Mouse (Mus musculus): Measurements from ENCODE around the gene Stambp.

The Stambp gene

DNA sequence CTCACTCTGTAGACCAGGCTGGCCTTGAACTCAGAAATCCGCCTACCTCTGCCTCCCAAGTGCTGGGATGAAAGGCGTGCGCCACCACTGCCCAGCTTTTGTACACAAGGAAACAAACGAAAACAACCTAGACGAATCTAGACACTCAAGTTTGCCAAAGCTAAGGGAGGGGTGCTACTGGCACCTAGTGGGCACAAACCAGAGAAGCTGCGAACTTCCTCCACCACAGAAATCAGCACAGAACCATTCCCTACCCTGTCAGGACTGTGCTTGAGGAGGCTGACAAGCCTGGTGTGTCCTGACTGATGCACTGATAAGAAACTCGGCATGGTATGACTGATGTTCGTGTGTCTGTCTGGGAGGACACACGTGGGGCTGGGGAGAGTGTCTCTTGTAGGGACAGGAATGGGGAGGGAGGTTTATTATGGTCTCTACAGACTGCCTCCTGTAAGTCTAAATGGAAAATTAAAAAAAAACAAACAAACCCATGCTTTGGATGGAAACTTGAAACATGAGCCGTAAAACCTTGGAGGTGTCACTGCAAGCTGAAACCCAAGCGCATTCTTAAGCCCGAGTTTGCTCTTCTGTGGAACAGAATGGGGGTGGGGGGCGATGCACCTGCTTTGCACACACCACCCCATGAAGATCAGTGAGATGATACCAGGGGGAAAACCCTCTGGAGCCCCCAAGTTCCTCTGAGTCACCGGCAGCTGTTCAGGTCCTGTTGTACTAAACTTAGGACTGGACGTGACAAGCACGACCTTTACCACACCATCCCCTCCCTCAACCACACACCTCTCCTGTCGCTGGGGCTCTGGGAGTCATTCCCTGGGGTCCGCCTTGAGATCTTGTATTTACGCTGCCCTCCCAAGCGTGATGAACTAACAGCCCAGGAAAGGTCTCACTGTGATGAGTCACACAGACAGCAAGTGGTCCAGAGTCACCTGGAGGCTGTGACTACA is 3.3 kb downstream of the Stambp start:
- DNase-seq (ENCODE audit: low spot score in 2 of 2): no peak

DNA sequence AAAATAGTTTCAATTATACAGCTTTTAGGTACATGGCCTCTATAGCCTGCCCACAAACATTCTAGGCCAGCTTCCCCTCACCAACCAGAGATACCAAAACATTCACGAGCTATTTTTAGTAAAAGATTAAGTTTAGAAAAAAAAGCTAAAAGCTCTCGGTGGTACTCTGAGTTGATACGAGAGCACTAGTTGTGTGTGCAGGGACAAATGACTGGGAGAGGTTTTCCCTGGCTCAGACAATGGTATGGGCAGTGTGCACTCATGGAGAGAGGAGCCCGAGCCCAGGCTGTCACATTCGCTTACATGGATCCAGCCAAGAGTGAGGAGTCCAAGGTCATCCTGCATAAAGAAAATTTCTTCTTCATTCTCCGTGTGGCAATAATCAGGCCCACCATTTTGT is 16.6 kb downstream of the Stambp start:
- DNase-seq (ENCODE audit: low spot score in 2 of 2): no peak

DNA sequence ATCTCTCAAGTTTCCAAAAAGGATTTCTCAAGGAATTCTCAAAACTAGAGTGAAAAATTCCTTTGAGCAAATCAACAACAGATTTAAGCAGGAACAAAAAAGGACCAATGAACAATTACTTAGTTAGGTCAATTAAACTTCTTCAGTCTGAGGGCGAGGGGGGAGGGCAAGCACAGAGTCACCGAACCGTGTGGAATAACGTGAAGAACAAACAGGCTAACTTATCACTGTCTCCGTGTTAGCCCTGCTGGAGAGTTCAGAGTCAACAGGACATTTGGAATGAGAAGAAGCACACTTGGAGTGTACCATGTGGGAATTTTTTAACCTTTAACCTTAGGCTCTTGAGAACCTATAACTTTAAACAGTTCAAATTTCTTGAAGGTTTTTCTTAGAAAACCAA is 24.2 kb downstream of the Stambp start:
- DNase-seq (ENCODE audit: low spot score in 2 of 2): no peak

DNA sequence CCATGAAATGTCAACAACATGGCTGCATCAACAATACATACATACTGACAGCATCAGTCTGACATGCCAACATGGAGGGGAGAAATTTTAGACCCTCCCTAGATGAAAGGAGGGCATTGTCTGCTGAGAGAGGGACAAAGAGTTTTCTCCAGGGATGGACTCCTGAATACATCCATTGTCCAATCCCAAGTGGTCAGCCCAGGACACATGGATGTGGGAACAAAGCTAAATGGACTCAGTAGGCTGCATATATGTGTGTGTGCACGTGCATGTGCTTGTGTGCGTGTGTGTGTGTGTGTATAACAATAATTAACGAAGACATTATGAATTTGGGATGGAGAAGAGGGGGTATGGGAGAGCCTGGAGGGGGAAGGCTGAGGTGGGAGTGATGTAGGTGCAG is 26.8 kb downstream of the Stambp start:
- DNase-seq (ENCODE audit: low spot score in 2 of 2): no peak

DNA sequence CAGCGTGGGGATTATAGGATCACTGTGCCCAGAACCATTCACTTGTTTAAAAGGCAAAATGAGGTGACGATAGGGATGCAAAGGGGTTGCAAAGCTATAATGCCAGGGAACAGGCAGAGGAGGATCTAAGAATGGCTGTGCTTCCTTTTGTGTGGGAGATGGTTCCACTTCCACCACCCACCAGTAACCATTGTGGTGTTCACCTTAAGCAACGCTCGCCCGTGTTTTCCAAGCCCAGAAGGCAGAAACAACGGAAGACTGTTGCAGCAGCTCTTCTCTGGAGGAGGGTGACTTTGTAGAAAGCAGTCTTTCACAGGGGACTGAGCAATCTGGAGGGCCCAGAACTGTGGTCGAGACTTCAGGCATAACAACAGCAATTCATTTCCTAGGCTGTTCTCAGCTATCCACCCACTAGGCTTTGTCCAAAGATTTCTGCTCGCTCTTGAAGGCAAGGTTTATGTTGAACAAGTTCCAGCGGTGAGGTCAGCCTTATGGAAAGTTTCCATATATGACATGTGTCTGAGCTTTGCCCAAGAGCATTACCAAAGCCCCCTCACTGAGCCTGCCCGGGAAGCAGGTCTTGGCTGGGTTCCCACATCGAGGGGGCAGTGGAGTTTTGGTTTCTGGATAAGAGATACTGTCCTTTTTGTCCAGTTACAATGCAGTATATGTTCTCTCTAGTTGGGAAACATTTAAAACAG is 30.6 kb downstream of the Stambp start:
- DNase-seq (ENCODE audit: low spot score in 2 of 2): no peak

DNA sequence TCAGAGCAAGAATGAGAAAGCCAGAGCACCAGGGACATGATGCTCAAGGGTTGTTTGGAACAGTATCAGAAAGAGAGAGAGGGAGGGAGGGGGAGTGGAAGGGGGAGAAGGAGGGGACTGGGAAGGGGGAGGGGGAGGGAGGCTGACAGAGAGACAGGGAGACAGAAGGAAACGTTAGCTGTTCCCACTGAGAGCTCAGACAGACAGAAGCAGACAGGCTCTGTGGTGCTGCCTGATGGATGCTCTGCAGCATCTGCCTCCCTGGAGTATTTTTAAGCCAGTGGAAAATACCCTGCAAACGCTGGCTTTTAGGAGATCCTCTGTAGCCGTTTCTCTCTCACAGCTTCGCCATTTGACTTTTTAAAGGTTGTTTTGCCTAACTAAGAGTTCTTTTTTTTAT is 32.5 kb downstream of the Stambp start:
- no peak for DNase-seq (ENCODE audit: low spot score in 2 of 2)

DNA sequence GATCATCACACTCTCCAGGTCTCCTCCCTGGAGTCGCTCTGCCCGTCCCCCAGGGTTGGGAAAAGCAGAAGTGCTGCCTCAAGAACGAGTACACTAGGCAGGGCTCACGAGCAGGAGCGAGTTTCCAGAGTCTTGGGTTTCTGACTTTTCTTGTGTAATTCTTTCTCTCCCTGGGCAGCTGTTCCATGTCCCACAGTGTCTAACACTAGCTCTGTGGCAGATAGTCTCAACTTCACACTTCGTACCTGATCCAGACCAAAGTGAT is 35.8 kb downstream of the Stambp start:
- DNase-seq (ENCODE audit: low spot score in 2 of 2): no peak

DNA sequence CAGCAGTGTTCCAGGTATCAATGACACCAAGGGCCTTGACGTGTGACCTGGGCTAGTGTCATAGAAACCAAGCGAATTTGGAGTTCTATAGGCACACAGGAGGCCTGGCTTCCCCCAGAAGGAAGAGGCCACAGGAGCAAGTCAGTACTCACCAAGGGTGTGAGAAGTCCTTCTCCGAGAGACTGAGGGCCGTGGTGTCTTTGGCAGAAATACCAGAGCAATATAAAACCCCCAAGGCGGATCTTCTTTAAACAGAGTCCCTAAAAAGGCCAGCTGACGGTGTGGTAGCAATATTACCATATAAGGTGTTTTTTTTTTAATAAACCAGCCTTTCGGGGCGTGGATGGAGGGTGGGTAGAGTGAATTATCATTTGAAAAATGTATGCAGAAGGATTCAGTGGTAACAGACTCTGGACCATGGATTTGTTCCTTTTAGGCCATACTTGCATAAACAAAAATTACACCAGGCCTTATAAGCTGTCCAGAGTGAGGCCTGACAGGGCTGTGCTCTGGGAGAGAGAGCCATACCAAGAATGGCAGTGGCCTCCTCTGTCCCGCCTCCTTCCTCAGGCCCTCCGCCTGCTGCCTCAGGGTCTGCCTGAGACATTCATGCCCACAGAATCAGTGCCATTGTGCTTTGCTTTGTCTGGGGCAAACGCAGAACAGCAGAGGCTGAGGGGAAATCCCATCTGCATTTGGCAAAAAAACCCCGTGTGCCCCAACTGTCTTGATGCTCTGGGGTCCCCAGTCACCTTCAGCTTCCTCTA is 36.3 kb downstream of the Stambp start, which contains the start of gene Actg2:
Gene Actg2, minus strand, starts transcription at position 238 of the 767 bp plus-strand sequence.
- no peak for DNase-seq (ENCODE audit: low spot score in 2 of 2)

DNA sequence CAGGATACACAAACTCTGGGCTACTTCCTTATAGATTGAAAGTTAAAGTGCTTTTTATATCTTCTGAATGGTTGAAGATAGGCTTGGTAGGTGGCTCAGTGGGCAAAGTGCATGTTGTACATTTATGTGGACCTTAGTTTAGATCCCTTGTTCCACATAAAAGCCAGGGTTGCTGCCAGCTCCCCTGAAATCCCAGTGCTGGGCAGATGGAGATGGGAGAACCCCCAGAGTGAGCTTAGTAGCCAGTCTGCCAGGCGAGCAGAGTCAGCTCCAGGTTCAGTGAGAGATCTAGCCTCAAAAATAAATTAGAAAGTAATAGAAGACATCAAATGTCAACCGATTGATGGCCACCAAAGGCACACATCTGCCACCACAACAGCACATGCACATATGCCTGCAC is 39.9 kb downstream of the Stambp start:
- no peak for DNase-seq (ENCODE audit: low spot score in 2 of 2)

DNA sequence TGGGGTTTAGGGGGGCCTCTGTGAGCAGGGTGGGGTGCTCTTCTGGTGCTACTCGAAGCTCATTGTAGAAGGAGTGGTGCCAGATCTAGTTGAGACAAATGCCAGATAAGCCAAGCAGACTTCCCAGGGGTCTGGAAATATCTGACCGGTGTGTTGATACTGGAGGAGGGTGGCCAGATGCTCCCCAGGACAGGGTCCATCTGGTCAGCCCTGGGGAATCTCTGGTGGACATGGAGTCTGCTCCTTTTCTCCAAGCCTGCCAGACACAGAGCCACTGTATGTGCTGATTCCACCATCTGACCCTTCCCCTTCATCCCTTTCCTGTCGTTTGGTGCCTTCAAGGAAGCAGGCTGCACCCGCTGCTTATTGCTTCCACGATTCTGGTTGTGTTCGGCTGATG is 49.3 kb downstream of the Stambp start:
- no peak for DNase-seq (ENCODE audit: low spot score in 2 of 2)

DNA sequence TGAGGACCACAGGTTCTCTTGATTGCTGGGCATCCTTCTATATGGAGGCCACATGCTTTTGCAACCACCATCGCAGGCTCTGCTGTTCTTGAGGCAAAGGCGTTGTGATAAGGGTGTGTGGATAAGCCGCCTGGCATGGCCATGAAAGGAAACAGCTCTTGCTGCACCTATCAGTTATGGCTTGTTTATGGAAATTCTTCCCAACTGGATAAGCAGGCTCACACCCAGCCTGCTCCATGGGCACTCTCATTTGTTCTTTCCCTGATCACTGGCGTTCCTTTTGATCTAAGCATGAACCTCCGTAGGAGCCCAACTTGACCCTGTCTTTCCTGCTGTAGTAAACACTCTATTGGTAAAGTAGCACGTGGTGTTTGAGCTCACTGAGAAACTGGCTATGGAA is 50.7 kb downstream of the Stambp start:
- DNase-seq (ENCODE audit: low spot score in 2 of 2): no peak

DNA sequence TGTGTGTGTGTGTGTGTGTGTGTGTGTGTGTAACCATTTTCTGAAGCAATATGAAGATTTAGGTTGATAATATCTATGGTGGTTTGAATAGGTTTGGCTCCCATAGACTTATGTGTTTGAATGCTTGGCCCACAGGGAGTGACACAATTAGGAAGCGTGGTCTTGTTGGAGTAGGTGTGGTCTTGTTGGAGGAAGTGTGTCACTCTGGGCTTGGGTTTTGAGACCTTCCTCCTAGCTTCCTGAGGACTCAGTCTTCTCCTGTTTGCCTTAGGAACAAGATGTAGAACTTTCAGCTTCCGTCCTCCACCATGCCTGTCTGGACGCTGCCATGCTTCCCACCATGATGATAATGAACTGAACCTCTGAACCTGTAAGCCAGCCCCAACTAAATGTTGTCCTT is 53.9 kb downstream of the Stambp start:
- DNase-seq (ENCODE audit: low spot score in 2 of 2): no peak

DNA sequence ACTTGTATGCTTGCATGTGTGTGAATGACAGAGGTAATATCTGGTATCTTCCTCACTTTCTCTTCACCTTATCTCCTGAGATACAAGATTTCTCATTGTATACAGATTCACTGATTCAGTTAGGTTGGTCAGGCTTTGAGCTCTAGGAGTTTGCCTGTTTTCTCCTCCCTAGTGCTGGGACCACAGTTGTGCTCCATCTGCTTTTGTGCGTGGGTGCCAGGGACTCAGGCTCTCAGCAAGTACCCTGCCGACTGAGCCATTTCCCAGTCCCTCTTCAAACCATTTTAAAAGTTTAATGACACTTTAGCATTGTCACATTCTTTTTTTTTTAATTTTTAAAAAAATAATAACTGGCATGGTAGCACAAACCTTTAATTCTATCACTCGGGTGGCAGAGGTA is 57.4 kb downstream of the Stambp start:
- no peak for DNase-seq (ENCODE audit: low spot score in 2 of 2)

DNA sequence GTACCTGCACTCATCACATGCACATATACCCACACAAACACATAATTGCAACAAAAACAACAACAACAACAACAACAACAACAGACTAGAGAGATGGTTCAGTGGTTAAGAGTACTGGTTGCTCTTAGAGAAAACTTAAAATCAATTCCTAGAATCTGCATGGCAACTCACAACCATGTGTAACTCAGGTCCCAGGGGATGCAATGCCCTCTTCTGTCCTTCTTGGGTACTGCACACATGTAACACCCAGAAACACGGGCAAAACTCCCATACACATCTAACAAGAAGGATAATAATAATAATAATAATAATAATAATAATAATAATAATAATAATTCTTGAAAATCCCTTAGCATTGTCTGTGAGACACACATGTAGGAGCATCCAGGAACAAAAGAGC is 60.0 kb downstream of the Stambp start:
- peak; percentile 36 to 70 for DNase-seq (ENCODE audit: low spot score in 2 of 2)

DNA sequence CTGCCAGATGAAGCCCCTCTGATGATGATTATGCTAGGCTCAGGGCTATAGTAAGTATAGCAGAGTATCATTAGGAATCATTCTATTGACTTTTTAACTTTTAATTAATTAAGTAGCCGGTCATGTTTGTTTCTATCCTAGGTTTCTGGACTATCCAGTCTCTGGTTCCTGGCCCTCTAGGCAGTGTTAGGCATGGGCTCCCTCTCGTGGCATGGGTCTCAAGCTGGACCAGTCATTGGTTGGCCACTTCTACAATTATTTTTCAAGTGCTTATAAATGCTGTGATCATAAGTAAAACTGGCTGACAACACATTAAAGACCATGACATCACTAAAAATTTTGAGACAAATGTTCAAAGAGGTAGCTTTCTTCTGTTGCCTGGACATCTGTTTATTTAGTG is 62.3 kb downstream of the Stambp start:
- no peak for DNase-seq (ENCODE audit: low spot score in 2 of 2)

DNA sequence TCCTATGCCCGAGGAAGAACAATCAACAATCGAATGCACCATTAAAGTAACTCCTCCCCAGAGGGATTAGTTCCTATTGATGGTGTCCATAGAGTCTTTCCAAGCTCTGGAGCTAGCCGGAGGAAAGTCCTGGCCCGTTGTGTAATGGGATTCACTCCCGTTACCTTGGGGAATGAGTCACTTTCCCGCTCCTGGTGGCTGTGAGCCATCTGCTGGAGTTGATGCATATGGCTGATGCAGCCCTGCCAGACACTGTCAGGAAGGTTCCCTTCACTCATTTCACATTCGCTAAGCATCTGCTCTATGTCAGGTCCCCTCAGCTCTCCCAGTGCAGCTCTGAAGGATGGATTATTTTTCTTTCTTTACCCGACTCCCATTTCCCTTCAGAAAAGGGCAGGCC is 63.1 kb downstream of the Stambp start:
- DNase-seq (ENCODE audit: low spot score in 2 of 2): no peak

DNA sequence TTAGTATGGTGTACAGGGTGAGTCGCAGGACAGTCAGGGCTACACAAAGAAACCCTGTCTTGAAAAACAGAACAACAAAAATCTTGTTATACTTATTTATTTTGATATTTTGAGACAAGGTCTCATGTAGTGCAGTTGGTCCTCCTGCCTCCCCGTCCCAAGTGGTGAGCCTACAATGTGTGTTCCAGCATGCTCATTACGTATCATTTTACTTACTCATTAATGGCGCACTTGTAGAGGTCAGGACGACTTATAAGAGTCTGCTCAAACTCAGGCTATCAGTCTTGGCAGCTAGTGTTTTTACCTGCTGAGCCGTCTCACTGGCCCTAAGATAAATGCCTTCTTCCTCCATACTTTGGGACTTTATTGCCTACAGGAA is 65.4 kb downstream of the Stambp start:
- DNase-seq (ENCODE audit: low spot score in 2 of 2): no peak

DNA sequence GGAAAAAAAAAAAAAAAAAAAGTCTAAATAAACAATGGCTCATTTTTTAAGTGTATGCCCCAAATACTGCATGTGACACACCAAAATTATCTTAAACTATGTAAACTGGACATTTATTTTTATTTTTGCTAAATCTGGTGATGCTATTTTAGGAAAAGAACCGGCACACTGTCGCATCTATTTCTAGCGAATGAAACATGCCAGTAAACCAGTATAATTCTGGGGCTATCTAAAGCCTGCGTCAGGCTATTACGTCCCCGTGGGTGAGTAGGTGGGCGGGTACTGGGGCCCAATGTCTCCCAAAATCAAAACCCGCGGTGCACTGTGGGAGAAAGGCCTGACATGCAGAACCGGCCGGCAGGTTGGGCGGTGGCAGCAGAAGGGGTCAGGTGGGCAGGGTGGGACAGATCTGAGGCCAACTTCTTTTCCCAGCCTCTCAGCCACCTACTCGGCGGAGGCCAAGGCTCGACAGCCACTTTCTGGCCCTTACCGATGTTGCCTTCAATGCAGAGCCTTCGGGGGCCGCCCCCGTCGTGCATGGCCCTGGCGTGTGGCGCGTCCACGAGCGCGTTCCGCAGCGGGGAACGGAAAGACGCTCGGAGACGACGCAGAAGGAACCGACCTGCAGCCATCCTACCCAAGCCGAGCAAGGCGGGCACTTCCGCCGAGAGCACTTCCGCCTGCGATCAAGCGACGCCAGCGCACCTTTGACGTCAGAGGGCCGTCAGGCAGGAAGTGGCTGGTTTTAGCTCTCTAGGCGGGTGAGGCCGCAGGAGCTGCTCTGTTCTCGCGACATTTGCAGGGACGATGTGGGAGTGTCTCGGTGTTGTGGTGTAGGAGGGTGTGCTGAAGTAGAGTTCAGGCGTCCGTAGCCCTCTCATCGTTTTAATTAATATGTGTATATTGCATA is 66.0 kb downstream of the Stambp start, which contains the start of gene Dguok:
Gene Dguok, minus strand, starts transcription at position 712 of the 910 bp plus-strand sequence.
- peak; percentile 91 to 95 for DNase-seq (ENCODE audit: low spot score in 2 of 2)

DNA sequence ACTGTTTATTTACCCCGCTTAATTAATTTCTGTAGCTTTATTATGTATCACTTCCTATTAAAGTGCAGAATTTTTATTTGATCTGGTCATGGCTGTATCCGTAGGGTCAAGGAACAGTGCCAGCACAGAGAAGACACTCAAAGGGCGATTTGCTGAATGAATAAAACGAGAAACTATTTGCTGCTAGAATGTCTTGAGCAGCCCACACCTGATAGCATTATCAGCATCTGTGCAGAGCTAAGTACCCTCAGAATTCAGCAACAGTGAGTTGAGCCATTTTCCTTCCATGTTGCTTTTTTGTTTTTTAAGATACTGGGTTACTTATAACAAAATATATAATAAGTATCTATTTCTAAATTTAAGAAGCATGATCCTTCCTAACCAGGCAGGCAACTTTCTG is 67.0 kb downstream of the Stambp start:
- DNase-seq (ENCODE audit: low spot score in 2 of 2): no peak

DNA sequence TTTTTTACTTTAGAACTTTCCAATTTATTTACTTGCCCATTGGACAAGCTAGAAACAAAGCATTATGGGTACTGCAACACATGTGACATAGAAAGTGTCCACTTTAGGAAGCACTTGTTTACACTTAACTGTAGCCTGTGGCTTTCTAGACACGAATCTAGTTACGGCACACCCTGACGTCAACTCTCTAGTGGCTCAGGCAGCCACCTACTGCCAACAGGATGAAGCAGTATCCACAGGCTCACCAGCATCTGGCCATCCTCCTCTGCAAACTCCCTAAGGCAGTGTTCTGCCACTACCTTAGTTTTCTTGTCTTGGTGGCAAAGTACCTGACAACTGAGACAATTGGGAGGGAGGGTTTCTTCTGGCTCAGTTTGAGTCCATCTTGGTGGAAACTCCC is 69.2 kb downstream of the Stambp start:
- DNase-seq (ENCODE audit: low spot score in 2 of 2): no peak

DNA sequence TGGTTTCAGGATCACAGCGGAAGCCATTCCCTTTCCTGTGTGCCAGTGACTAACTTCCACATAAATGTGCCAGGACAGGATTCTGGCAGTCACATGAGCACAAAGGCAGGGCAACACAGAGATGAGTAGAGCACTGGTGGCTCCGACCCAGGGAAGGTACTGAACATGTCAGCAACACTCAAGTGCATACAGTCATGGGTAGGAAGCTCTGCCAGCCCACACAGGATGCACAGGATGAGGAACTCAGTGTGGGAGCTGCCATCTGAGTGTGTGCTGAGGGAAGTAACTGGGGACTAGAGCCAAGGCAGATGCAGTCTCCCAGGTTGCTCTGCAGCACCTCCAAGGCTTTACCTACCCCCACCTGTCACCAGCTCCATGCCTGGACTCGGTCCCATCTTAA is 69.9 kb downstream of the Stambp start:
- no peak for DNase-seq (ENCODE audit: low spot score in 2 of 2)

Data from spleen, postnatal 14 days (tissue).